ENCODE assay signal across 18 mouse cellular contexts in genomic region chr6:118027036-118027435, GRCm38 (mm10). TPM values are rescaled to one million over a fixed set of nuclear protein-coding genes. Genes with fewer than 3 reads are reported as not detected.
"Had no signal": no experiment of that assay in that cellular context is flagged by ENCODE, and none has a peak within 500 bp of the region (broad histone marks: within the 10 kb centered on the region; RNA-seq: fewer than 3 reads in every experiment).

No protein-coding gene starts in this region.

- ATAC-seq: hindbrain, postnatal 0 days; intestine, embryonic 16.5 days had no signal

- DNase-seq: gastrocnemius, postnatal 14 days; gastrocnemius, postnatal 36 days; heart, adult 11 months; heart, adult 2 months; heart, postnatal 14 days; heart, postnatal 36 days; kidney, adult 11 months; kidney, adult 2 months; kidney, postnatal 10 days; kidney, postnatal 25 days; kidney, postnatal 4 days; liver; liver, embryonic 13.5 days had no signal

RNA-seq across cellular contexts. Expression of gene Rasgef1a, which starts 15.8 kb away (rescaled TPM):
- polyA plus RNA-seq: hindbrain, embryonic 11.5 days; limb, embryonic 10.5 days; limb, embryonic 12.5 days had no signal
